Mouse (Mus musculus): ENCODE results near the gene Tekt4.

Tekt4 gene

DNA sequence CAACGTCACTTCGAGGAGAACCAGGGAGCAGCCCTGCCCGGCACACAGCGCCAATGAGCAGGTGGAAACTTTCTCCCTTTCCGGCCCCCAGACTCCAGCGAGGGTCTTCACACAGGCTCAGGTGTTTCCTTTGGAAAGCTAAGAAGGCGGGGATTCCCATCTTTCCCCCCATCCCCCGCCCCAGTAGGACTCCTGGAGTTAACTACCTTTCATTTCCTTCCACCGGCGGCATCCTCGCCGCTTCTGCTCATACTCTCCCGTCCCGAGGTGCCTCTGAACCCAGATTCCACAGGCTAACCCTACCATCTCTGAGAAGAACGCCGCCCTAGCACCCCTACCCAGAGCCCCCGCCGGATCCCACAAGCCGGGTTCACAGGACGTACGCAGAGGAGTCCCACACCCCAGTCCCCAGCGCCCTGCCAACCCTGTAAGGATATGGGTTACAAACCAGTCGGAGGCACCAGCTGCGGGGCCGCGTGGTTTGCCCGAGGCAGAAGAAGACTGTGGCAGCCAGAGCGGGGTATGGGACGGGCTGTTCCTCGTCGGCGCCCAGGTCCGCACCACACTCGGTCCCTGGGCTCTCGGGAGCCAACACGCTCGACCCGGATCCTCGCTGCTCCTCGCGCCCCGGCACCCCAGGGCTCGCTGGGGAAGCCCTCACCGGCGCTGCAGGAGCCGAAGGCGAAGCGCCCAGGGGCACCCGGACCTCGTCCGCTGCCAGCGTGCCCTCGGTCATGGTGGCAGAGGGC, 21.8 kb upstream of the Tekt4 start:
- DNase-seq (ENCODE audit: extremely low read depth, low read depth): no peak

DNA sequence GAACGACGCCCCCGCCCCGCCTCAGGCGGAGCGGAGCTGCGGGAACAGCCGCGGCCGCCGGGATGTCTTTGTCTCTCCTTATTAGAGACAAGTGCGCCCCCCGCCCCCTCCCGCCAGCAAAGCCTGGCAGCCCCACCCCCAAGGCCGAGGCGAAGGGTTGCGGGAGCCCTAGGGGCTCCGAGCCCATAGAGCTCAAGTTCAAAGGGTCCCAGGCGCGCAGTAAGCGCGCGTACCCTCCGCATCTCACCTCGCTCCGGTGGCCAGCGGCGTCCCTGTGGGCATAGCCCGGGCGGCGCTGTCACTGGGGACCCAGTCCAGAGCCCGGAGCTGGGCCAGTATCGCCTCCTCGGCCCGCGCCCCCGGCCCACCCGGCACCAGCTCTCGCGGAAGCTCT, 21.2 kb upstream of the Tekt4 start:
- DNase-seq (ENCODE audit: extremely low read depth, low read depth): no peak

DNA sequence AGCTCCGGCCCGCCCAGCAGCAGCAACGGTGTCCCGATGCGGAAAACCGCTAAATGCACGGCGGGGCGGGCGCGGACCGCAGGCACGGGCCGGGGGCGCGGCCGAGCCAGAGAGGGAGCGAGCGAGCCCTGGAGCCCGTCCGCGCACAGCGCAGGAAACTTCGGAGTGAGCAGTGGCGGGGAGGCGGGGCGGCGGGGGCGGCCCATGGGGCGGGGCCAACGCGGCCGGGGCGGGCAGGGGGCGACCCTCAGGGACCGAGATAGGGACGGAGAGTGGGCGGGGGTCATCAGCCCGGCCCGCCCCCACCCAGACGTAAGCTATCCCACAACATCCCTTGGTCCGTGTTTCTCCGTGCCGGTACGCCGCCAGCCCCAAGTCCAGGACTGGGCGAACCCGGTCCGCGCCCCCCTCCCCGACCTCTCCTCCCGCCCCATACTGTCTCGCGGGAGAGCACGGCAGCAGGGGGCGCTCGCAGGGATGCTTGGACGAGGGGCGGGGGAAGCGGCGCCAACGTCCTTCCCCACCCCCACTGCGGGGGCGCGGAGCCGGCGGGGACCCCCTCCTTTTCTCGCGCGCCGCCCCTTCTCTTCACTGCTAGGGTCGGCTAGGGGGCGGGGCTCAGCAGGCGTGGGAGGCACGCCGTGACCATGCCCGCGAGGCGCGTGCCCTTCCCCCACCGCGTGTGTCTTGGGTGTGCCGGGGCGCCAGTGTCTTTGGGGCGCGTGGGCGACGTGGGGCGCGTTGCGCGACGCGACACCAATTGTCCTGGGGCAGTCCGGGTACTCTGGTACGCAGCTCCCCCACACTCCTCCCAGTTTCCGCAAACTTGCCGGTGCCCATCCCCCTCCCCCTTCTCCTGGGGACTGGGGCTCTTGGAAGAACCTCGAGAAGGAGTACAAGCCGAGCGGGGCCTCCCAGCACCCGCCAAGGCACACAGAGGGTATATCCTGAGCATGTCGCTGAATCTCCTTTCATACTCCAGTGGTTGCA, 20.5 kb upstream of the Tekt4 start, which contains the start of gene Cacna1h:
Cacna1h (minus strand) TSS at position 167 of the 990 bp plus-strand sequence.
- DNase-seq (ENCODE audit: extremely low read depth, low read depth): no peak

DNA sequence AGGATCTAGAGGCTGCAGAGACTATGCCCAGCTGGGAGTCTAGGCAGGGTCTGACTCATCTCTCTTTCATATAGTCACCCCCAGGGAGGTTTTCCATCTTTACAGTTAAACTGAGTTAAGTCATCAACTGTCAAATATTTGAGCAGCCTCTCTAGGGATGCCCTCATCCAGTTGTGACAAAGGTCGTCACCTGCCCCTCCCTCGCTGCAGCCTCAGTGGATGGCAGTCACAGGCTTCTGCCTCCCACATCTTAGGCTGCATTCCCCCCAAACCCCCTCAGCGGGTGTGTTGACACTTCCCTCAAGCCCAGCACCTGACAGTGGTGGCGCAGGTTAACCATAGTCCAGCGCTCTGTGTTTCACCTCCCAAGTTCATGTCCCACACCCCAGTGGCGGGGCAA, 13.0 kb upstream of the Tekt4 start:
- no peak for DNase-seq (ENCODE audit: extremely low read depth, low read depth)

DNA sequence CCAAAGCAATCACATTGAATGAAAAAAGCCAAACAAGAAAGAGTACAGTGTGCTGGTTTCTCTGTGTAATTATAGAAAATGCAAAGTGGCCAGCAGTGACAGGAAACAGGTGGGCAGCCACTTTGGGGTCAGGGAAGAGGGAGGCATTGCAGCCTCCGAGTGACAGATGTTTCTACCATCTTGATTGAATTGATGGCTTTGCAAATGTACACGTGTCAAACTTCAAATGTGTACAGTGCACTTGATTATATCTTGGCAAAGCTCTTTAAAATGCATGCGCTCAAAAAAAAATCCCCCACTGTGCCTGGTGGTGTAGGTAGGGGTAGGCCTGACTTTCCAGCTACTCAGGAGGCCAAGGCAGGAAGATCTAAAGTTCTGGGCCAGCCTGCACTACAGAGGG, 11.5 kb upstream of the Tekt4 start:
- no peak for DNase-seq (ENCODE audit: extremely low read depth, low read depth)

DNA sequence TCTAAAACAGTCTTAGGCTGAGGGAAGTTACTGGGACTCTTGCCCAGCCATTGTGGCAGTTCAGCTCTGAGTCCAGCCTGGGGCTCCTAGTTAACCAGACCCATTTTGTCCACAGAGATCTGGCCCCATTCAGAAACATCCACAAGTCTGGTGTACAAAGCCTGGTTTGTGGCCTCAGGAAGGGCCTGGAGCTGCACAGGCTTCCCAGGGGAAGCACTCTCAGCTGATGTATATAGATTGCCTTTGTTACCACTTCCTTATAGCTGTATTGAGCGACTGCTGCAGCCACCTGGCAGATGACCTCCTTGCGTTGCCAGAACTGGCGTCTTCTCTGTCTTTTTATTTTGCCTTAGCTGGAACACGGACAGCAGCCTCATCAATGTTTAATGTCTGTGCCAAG, 9.3 kb upstream of the Tekt4 start:
- no peak for DNase-seq (ENCODE audit: extremely low read depth, low read depth)

DNA sequence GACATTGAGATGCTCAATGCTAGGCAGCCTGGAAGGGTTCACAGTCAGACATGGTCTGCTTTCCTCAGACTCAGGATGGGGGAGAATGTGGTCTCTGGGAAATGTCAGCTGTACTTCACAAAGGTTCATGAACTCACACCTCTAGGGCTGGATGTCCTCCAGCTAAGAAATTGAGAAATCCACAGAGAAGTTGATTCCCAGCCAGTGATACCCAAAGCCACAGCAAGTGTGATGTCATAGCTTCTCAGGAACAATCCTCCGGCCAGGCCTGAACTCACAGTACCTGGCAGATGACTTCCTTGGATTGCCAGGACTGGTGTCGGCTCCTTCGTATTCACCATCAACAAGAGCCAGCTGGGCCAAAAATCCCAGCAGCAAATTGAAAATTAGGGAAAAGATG, 8.6 kb upstream of the Tekt4 start:
- DNase-seq (ENCODE audit: extremely low read depth, low read depth): no peak

DNA sequence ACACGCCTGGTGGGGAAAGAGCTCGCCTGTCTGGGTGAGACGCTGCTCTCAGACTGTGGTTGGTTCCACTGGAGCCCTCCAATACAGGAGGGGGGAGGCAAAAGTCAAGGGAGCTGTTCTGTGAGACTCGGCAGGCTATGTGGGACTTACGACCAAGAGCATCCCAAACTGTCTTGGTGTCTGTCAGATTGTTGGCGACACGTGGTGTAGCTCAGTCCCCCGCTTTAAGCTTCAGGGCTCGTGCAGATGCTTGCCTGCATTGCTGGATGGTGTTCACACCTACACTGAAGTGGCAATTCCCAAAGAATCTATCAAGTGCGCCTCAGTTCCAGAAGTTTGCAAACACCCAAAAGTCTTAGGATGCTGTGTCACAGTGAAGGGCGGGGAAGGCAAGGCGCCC, 6.5 kb upstream of the Tekt4 start:
- DNase-seq (ENCODE audit: extremely low read depth, low read depth): no peak

DNA sequence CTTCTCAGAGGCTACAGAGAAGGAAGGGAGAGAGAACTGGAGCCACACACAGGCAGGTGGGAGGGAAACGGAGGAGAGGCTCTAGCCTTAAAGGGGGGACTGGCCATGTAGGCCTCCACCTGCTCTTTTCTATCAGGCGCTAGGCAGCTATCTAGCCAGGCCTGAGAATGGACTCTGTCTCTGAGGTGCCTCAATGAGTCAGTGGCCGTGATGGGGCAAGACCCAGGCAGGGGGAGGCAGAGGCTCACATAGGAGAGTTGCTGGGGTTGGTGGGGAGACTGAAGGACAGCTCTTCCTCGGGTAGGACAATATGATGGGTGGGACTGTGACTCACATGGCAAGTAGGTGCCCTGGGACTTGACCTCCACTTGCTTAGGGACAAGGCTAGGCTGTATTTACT, 4.1 kb upstream of the Tekt4 start:
- DNase-seq (ENCODE audit: extremely low read depth, low read depth): no peak

DNA sequence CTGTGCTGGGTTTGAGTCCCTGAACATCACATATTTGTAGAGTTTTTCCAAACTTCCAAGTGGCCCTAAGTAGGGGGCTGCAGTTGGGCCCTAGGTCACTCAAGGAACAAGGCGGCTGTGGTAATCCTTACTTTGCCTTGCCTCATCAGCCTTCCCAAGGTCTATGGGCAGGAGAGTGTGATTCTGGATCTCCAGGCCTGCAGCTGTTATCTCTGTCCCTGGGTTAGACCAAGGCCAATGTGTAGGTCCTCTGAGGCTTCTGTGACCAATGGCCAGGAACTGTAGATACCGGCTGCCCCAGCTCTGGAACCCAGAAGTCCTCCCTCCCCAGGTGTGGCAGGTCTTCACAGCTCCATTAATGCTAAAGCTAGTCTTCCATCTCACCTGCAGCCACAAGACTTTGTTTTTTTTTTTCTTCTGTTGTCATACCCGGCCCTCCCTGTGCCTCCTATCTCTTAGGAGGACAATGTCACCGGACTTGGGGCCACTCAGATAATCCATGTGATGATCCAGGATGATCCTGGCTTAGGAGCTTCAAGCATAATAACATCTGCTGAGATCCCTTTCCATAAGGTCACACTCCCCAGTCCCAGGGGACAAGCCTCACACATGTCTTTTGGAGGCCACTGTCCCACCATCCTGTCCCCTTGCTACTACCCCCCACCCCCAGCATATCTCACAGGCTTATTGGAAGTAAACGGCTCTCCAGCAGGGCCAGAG, 2.0 kb upstream of the Tekt4 start:
- DNase-seq (ENCODE audit: extremely low read depth, low read depth): no peak

DNA sequence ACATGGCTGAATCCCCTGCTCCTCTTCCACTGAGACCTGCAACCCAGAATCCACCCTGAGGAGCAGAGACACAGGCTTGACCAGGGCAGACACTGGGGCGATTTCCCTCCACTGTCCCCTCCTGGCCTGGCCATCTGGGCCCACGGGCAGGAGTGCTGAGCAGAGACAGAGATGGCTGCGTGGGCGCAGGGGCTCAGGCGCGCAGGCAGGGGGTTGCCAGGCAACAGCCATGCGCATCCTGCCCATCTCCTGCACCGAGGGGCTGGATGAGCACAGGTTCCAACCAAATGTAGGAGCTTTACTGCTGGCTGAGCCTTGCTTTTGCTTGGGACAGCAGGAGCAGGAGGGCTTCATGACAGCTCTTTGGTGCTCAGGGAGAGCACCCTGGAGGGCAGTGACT, 2.1 kb downstream of the Tekt4 start:
- DNase-seq (ENCODE audit: extremely low read depth, low read depth): no peak

DNA sequence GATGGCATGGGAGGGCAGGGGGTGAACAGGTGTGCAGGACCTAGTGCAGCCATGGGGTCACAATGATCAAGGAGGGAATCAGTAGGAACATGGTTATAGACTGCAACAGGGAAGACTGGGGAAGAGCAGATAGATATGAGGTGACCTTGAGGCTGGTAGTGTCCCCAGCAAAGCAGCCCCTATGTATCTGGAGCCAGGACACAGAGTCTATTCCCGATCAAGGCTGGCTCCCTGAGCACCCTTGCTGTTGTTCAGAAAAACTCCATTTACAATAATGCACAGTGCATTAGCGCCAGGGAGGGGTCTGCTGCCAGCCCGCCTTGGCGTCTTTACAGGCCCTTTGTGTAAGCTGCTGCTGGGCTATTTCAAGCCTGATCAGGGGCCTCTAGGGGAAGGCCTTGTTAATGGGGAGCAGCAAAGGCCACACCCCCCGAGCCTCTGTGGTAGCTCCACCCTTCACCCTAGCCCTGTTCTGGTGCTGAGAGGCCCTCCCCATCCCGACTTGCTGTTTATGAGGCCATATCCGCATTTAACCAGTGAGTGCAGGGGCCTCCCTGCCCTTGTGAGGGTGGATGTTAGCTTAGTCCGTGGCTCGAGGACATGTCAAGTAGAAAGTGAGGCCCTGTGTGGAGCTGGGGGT, 7.9 kb downstream of the Tekt4 start:
- DNase-seq (ENCODE audit: extremely low read depth, low read depth): no peak

DNA sequence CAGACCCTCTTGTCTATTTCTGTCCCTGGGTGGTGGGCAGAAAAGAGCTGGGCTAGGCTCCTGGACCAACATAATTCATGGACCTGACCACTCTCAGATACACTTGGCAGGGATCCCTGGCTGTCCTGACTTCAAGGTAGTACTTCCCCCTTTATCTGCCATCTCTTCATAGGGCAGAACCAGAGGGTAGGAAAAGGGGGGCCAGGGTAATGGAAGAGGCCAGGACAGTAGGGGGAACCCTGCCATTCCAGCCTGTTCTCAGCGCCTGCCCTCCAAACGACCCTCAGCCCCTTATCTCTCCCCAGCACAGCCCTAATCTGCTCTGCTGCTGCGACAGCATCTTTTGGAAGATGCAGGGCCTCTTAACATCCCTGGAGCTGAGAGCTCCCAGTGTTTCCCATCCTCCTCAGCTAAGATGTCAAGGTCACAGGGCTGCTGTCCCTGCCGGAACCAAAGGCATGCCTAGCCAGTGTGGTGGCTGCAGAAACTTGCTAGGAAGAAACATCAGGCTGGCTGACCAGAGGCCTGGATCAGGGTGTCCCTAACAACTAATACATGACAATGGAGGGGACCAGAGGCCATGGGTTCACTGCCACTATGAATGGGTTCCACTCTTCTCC, 9.0 kb downstream of the Tekt4 start:
- DNase-seq (ENCODE audit: extremely low read depth, low read depth): no peak

DNA sequence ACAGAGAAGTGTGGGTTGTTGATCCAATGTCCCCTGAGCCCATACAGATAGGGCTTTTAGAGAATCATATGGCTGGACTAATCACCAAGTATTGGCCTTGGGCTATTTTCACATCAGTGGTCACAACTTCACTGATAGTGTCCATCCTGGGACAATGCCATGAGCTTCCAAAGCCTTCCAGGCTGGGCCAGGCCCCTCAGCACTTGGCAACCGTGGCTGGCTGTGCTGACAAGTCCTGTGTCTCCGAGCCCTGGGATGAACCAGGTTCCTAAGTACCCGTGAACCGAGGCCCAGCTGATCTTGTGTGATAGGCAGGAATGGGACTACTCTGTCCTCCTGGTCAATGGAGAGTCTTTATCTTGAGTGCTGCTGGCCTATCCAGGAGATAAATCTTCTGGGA, 9.7 kb downstream of the Tekt4 start:
- DNase-seq (ENCODE audit: extremely low read depth, low read depth): no peak

DNA sequence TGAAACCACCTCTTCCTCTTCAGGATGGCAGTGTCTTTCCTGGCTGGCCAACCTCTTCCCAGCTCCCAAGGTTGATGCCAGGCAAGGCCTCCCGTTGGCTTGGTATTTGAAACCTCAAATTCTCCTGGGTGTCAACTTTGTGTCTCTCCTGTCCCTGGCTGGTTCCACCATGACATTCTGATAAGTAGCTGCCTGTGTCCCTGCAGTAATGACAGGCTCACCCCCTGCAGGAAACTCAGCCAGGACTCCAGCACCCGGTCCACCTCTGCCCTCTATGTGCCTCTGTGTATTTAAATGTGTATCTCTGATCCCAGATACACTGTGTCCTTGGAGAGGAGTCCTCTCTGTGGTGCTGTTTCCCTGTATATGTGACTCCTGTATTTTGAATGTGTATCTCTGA, 11.8 kb downstream of the Tekt4 start:
- no peak for DNase-seq (ENCODE audit: extremely low read depth, low read depth)

DNA sequence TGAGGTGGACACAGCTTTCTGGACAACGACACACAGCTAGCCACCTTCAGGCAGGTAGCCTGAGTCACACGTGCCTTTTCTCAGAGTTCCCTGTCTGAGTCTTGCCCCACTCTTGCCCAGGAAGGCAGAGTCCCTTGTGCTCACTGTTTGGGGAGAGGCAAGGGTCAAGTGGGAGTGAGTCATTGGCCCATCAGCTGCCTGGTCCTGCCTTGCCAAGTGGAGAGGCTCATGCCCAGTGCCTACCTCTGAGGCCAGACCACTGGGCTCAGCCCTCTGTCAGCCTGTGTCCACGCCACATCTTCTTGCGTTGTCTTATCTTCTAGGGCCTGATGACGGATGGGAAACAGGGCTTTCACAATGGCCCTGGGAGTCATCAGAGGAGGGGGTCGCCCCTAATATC, 13.4 kb downstream of the Tekt4 start:
- DNase-seq (ENCODE audit: extremely low read depth, low read depth): no peak

DNA sequence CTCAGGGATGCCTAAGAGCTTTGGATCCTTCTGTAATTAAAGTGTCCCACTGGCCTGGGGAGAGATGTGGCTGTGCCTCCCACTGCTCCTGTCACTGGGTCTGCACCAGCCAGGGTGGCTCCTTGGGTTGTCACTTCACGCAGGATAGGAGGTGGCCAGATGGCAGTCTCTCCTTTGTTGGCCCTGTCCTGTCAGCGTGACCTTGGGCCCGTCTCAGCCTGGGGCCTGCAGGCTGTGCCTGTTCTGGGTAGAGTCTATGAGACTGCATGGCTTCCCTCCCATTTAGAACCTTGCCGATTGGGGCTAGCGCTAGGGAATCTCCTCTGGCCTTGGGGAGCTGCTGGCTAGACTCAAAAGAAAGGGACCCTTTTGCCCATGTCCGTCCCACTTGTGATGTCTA, 13.9 kb downstream of the Tekt4 start:
- DNase-seq (ENCODE audit: extremely low read depth, low read depth): no peak

DNA sequence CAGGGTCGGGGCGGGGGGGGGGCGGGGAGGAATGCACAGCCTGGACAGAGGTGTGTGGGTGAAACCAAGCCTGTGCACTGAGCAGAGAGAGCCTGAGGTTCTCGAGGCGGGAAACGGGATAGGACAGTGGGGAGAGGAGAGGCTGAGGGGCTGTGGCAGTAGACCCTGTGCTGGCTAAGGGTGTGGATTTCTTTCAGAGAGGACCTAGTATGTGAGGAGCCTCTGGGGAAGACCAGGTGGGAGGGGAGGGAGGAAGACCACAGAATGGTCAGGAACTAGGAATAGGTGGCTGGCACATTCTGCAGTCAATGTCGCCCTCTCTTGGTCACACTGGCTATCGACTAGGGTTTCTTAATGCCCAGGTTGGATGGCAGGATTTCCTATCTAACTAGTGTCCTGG, 15.4 kb downstream of the Tekt4 start:
- DNase-seq (ENCODE audit: extremely low read depth, low read depth): no peak

DNA sequence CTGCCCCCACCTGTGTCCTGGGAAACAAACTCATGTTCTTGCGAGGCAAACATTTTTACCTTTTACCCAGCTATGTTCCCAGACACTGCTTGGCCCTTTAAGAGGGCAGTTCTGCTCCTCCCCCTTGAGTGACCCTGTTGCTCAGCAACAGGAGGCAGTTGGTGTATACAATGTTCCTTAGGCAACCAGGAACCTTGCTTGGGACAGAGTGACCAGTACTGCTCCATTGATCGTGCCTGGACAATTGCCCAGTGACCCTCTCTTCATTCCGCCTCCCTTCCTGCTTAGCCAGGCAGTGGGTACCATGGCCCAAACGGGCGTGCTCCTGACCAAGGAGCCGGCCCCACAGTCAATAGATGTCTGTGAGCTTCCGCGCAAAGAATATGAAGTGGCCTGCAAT, 17.0 kb downstream of the Tekt4 start:
- no peak for DNase-seq (ENCODE audit: extremely low read depth, low read depth)

DNA sequence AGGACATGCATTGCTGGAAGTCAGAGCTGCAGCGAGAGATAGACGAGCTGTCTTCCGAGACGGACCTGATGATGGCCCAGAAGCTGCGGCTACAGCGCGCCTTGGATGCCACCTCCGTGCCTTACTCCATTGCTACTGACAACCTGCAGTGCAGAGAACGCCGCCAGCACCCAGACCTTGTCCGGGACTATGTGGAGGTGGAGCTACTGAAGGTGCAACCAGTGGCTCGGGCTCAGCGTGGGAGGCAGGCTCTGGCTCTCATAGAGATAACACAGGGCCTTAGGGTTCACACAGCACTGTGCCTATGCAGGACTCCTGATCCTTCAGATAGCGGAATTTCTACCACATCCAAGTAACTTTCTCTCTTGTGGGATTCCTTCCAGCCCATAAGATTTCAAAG, 17.6 kb downstream of the Tekt4 start:
- DNase-seq (ENCODE audit: extremely low read depth, low read depth): no peak
